Mouse (Mus musculus): ENCODE data around the gene Cmtm2a.
"Not testable (repeated sequence)": the region's sequence is repeated elsewhere in the genome, so short reads cannot be mapped to it uniquely, and the experiment has no call there.

Cmtm2a gene

GRCm38 (mm10) chr8:104293081-104293480 lies at the start of gene Cmtm2a:
Gene Cmtm2a, minus strand, starts transcription at chr8:104293181.
- not testable (repeated sequence) for DNase-seq (ENCODE audit: low read depth)

GRCm38 (mm10) chr8:104342426-104342825 lies 49.4 kb upstream of the Cmtm2a start:
- DNase-seq (ENCODE audit: low read depth) = no peak

- DNase-seq (ENCODE audit: low read depth) = no peak
Observed at GRCm38 (mm10) chr8:104341678-104342077, 48.7 kb upstream of the Cmtm2a start.

- DNase-seq (ENCODE audit: low read depth) = no peak
Observed at GRCm38 (mm10) chr8:104341106-104341561, 48.2 kb upstream of the Cmtm2a start.

GRCm38 (mm10) chr8:104340233-104341105 lies 47.5 kb upstream of the Cmtm2a start:
- peak; percentile 58 for DNase-seq (ENCODE audit: low read depth)

- no peak for DNase-seq (ENCODE audit: low read depth)
Observed at GRCm38 (mm10) chr8:104339983-104340232, 46.9 kb upstream of the Cmtm2a start.

- no peak for DNase-seq (ENCODE audit: low read depth)
Observed at GRCm38 (mm10) chr8:104339229-104339982, 46.4 kb upstream of the Cmtm2a start, which contains the start of gene Cmtm3. Gene Cmtm3, plus strand, starts transcription at chr8:104339410.

GRCm38 (mm10) chr8:104337890-104338289 lies 44.9 kb upstream of the Cmtm2a start:
- no peak for DNase-seq (ENCODE audit: low read depth)

- no peak for DNase-seq (ENCODE audit: low read depth)
Observed at GRCm38 (mm10) chr8:104336806-104337205, 43.8 kb upstream of the Cmtm2a start.

GRCm38 (mm10) chr8:104334196-104334595 lies 41.2 kb upstream of the Cmtm2a start:
- DNase-seq (ENCODE audit: low read depth) = no peak

GRCm38 (mm10) chr8:104333786-104334185 lies 40.8 kb upstream of the Cmtm2a start:
- DNase-seq (ENCODE audit: low read depth) = no peak

- DNase-seq (ENCODE audit: low read depth) = no peak
Observed at GRCm38 (mm10) chr8:104332665-104333631, 40.0 kb upstream of the Cmtm2a start.

GRCm38 (mm10) chr8:104321930-104322329 lies 28.9 kb upstream of the Cmtm2a start, which contains the start of gene Cmtm2b:
Gene Cmtm2b, plus strand, starts transcription at chr8:104322230.
- DNase-seq (ENCODE audit: low read depth) = not testable (repeated sequence)

- not testable (repeated sequence) for DNase-seq (ENCODE audit: low read depth)
Observed at GRCm38 (mm10) chr8:104321267-104321666, 28.3 kb upstream of the Cmtm2a start, which contains the start of gene Gm11020. Gene Gm11020, plus strand, starts transcription at chr8:104321567.

GRCm38 (mm10) chr8:104313311-104313710 lies 20.3 kb upstream of the Cmtm2a start:
- no peak for DNase-seq (ENCODE audit: low read depth)

- not testable (repeated sequence) for DNase-seq (ENCODE audit: low read depth)
Observed at GRCm38 (mm10) chr8:104312023-104312422, 19.0 kb upstream of the Cmtm2a start.

- DNase-seq (ENCODE audit: low read depth) = not testable (repeated sequence)
Observed at GRCm38 (mm10) chr8:104309441-104310155, 16.6 kb upstream of the Cmtm2a start, which contains the start of the genes Gm45711 and Cmtm1. Gene Gm45711, minus strand, starts transcription at chr8:104310081. Gene Cmtm1, minus strand, starts transcription at chr8:104310145.

GRCm38 (mm10) chr8:104308341-104308740 lies 15.4 kb upstream of the Cmtm2a start:
- not testable (repeated sequence) for DNase-seq (ENCODE audit: low read depth)

GRCm38 (mm10) chr8:104304962-104305361 lies 12.0 kb upstream of the Cmtm2a start:
- no peak for DNase-seq (ENCODE audit: low read depth)

- DNase-seq (ENCODE audit: low read depth) = not testable (repeated sequence)
Observed at GRCm38 (mm10) chr8:104302536-104302935, 9.6 kb upstream of the Cmtm2a start.

- not testable (repeated sequence) for DNase-seq (ENCODE audit: low read depth)
Observed at GRCm38 (mm10) chr8:104301577-104301976, 8.6 kb upstream of the Cmtm2a start.
